Mouse (Mus musculus) G1E (cell line): ENCODE measurements around the gene Wfikkn2. TPM values are rescaled to one million over a fixed set of nuclear protein-coding genes. Genes with fewer than 3 reads are reported as not detected.

Source experiments
- ATAC-seq: 2 replicates; pipeline ENCODE4 v1.8.0; 2016; ENCODE audit warnings: mild to moderate bottlenecking; ENCODE audit not compliant: insufficient number of reproducible peaks, poor library complexity, low FRiP score, severe bottlenecking; ENCODE audit errors: extremely low read depth
- DNase-seq: peaks from one replicate; pipeline ENCODE4 v3.0.0; 2012; ENCODE audit warnings: low spot score
- H3K27me3 ChIP-seq: 2 replicates; pipeline ENCODE4 v1.6.1; 2012; ENCODE audit warnings: mild to moderate bottlenecking, low read length, inconsistent platforms; ENCODE audit not compliant: insufficient read depth
- H3K36me3 ChIP-seq: replicated peaks from 2 replicates; pipeline ENCODE3; 2012; ENCODE audit warnings: mild to moderate bottlenecking, inconsistent platforms
- H3K4me1 ChIP-seq: 2 replicates; pipeline ENCODE4 v1.6.1; 2012; ENCODE audit warnings: low read depth, low read length, inconsistent platforms, mixed read lengths; ENCODE audit not compliant: insufficient read depth
- H3K4me3 ChIP-seq: 2 replicates; pipeline ENCODE4 v1.5.1; 2012; ENCODE audit warnings: low read depth, mild to moderate bottlenecking, inconsistent platforms, low read length, moderate library complexity, mixed read lengths
- H3K9me3 ChIP-seq: replicated peaks from 2 replicates; pipeline ENCODE4 v1.6.1; 2012; ENCODE audit warnings: inconsistent platforms
- CTCF ChIP-seq: IDR thresholded peaks from 2 replicates; pipeline ENCODE4 v1.5.1; 2012; ENCODE audit warnings: low read depth, low read length, inconsistent platforms, mixed read lengths
- GATA1 ChIP-seq: IDR thresholded peaks from 2 replicates; pipeline ENCODE4 v1.6.1; 2012; ENCODE audit warnings: borderline replicate concordance, low read length, inconsistent platforms, mixed read lengths
- GATA2 ChIP-seq: IDR thresholded peaks from 2 replicates; pipeline ENCODE4 v1.6.1; 2012; ENCODE audit warnings: low read depth, low read length, inconsistent platforms, borderline replicate concordance
- POLR2AphosphoS5 ChIP-seq: IDR thresholded peaks from 2 replicates; pipeline ENCODE4 v1.6.1; 2012; ENCODE audit warnings: low read depth, low read length, inconsistent platforms; ENCODE audit not compliant: insufficient replicate concordance
- TAL1 ChIP-seq: conservative IDR thresholded peaks from 2 replicates; pipeline ENCODE4 v1.6.1; 2012; ENCODE audit warnings: low read depth, low read length, inconsistent platforms, mixed read lengths
- polyA plus RNA-seq: library from polyadenylated mRNA; stranded (reverse); fragments of >175 nt; gene quantifications from 2 replicates; pipeline ENCODE4 v1.2.3, GENCODE M21; 2012
- total RNA-seq, 2 experiments: library from RNA; stranded (forward) in 1 of 2; stranded (reverse) in 1 of 2; fragments of 200-1000 nt in 1 of 2; fragments of >200 nt in 1 of 2; fragmentation: Nextera tagmentation in 1 of 2; gene quantifications; 2 replicates each; pipeline ENCODE4 v1.2.3; 2014 to 2017

Wfikkn2 gene
- total and polyA plus RNA-seq, 3 experiments = 0.03 to 0.05 TPM; not detected in 1

- DNase-seq (no peak), ATAC-seq (no peak)
- Histone ChIP-seq H3K36me3 (no peaks in the 10 kb centered on the region), H3K9me3 (no peaks in the 10 kb centered on the region), H3K4me3 (no peak overlapping the region), H3K27me3 (peaks cover 50% of the 10 kb centered on the region), H3K4me1 (peaks cover 22% of the 10 kb centered on the region)
- TF ChIP-seq POLR2AphosphoS5 = no peak
- TF ChIP-seq CTCF = no peak
- no peak for TF ChIP-seq GATA1
- TF ChIP-seq GATA2 = no peak
- TF ChIP-seq TAL1 = no peak
Measured at GRCm38 (mm10) chr11:94225985-94226384, 19.8 kb downstream of the Wfikkn2 start.

- H3K36me3 ChIP-seq = no peaks in the 10 kb centered on the region
- no peak for TF ChIP-seq GATA2
- no peak for TF ChIP-seq POLR2AphosphoS5
- TF ChIP-seq CTCF = no peak
- no peak for TF ChIP-seq TAL1
- no peak for TF ChIP-seq GATA1
- H3K9me3 ChIP-seq = no peaks in the 10 kb centered on the region
- peaks cover 10% of the 10 kb centered on the region for H3K4me1 ChIP-seq
- H3K4me3 ChIP-seq = no peak overlapping the region
- no peak for ATAC-seq
- no peak for DNase-seq
- peaks cover 45% of the 10 kb centered on the region for H3K27me3 ChIP-seq
Measured at GRCm38 (mm10) chr11:94223531-94223930, 22.3 kb downstream of the Wfikkn2 start.

GRCm38 (mm10) chr11:94221257-94221656 is 24.5 kb downstream of the Wfikkn2 start:
- ATAC-seq = no peak
- H3K4me3 ChIP-seq = no peak overlapping the region
- DNase-seq = no peak
- no peaks in the 10 kb centered on the region for H3K9me3 ChIP-seq
- H3K27me3 ChIP-seq = peaks cover 33% of the 10 kb centered on the region
- H3K36me3 ChIP-seq = no peaks in the 10 kb centered on the region
- no peak for TF ChIP-seq GATA1
- H3K4me1 ChIP-seq = peaks cover 6% of the 10 kb centered on the region

DNA sequence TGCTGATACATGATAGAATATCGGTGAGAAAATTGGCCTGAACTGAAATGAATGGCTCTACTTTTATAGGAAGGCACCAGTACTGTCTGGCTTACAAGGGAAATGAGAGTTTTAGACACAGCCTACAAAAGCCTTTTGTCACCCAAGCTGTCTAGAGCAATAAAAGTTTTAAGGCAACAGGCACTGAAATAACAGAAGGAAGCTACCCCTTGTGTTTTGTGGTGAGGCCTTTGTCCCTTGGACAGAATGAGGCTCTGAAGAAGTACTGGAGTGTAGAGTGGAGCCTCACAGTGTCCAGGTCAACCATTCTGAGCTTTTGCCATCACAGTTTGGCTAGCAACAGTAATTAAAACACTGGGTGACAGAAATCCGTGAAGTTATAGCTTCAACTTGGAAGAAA is 29.6 kb downstream of the Wfikkn2 start:
- peaks cover 15% of the 10 kb centered on the region for H3K36me3 ChIP-seq
- H3K27me3 ChIP-seq = peaks cover 17% of the 10 kb centered on the region
- ATAC-seq = no peak
- H3K4me1 ChIP-seq = peaks cover 14% of the 10 kb centered on the region
- no peak overlapping the region for H3K4me3 ChIP-seq
- TF ChIP-seq GATA2 (no peak), TAL1 (no peak), POLR2AphosphoS5 (no peak), GATA1 (no peak), CTCF (no peak)
- no peaks in the 10 kb centered on the region for H3K9me3 ChIP-seq
- DNase-seq = no peak

- peaks cover 15% of the 10 kb centered on the region for H3K36me3 ChIP-seq
- TF ChIP-seq GATA1 = no peak
- TF ChIP-seq GATA2 = no peak
- no peak for TF ChIP-seq POLR2AphosphoS5
- TF ChIP-seq TAL1 = no peak
- no peak for TF ChIP-seq CTCF
- no peaks in the 10 kb centered on the region for H3K9me3 ChIP-seq
- no peak overlapping the region for H3K4me3 ChIP-seq
- ATAC-seq (no peak), DNase-seq (no peak)
- H3K4me1 ChIP-seq = peaks cover 17% of the 10 kb centered on the region
- peaks cover 11% of the 10 kb centered on the region for H3K27me3 ChIP-seq
Measured at GRCm38 (mm10) chr11:94215581-94215980, 30.2 kb downstream of the Wfikkn2 start.

- TF ChIP-seq CTCF = no peak
- no peak for TF ChIP-seq GATA2
- Histone ChIP-seq H3K9me3 (no peaks in the 10 kb centered on the region), H3K27me3 (0 out of 2 replicates have a peak, but pooled peaks cover under 1% of the 10 kb centered on the region), H3K36me3 (peaks cover 15% of the 10 kb centered on the region), H3K4me3 (peak overlapping the region; percentile 46; the same call in 1 of the 2 replicates), H3K4me1 (peaks cover 27% of the 10 kb centered on the region)
- DNase-seq (no peak), ATAC-seq (no peak)
Measured at GRCm38 (mm10) chr11:94213735-94214594, 31.8 kb downstream of the Wfikkn2 start.

- no peak for TF ChIP-seq POLR2AphosphoS5
- TF ChIP-seq TAL1 = no peak
- no peak for TF ChIP-seq GATA1
- no peak for TF ChIP-seq GATA2
- TF ChIP-seq CTCF = no peak
- peaks cover 36% of the 10 kb centered on the region for H3K4me1 ChIP-seq
- no peak overlapping the region for H3K4me3 ChIP-seq
- H3K36me3 ChIP-seq = peaks cover 15% of the 10 kb centered on the region
- no peak for ATAC-seq
- no peaks in the 10 kb centered on the region for H3K27me3 ChIP-seq
- no peak for DNase-seq
- H3K9me3 ChIP-seq = no peaks in the 10 kb centered on the region
Measured at GRCm38 (mm10) chr11:94212997-94213396, 32.8 kb downstream of the Wfikkn2 start.
